Mouse (Mus musculus) central nervous system, embryonic 14 days (tissue): ENCODE data around the gene Dhrs9. TPM values are rescaled to one million over a fixed set of nuclear protein-coding genes. Genes with fewer than 3 reads are reported as not detected.

Source experiments
- polyA plus RNA-seq: library from polyadenylated mRNA; depleted of rRNA; stranded (reverse); fragments of >200 nt; gene quantifications from 2 replicates; pipeline ENCODE4 v1.2.3, GENCODE M21; 2012; rRNA removed

The Dhrs9 gene
- polyA plus RNA-seq, result 0.01 and 0.04 TPM in 2 replicates

GRCm38 (mm10) chr2:69380281-69380680 lies at the start of gene Dhrs9:
TSS of gene Dhrs9 (plus strand) at chr2:69380445.

GRCm38 (mm10) chr2:69342496-69343221 lies 37.6 kb upstream of the Dhrs9 start, which contains the start of gene Abcb11:
TSS of gene Abcb11 (minus strand) at chr2:69342616.

Other genes with a start within 250 kb of the Dhrs9 start
- gene Nostrin, start 244.6 kb upstream of the Dhrs9 start, polyA plus RNA-seq, result 0.69 and 0.86 TPM in 2 replicates
- gene Spc25, start 174.3 kb upstream of the Dhrs9 start, polyA plus RNA-seq, result 36.4 and 52.1 TPM in 2 replicates
- gene G6pc2, start 169.4 kb upstream of the Dhrs9 start, polyA plus RNA-seq, result 0.10 and 0.12 TPM in 2 replicates
- 0.03 and 0.07 TPM in 2 replicates for gene Abcb11, start 37.8 kb upstream of the Dhrs9 start, polyA plus RNA-seq
- gene Lrp2, start 205.6 kb downstream of the Dhrs9 start, polyA plus RNA-seq, result 1.9 and 2.2 TPM in 2 replicates